Mouse (Mus musculus) neural tube, embryonic 11.5 days (tissue): ENCODE measurements around the gene Smoc1. TPM values are rescaled to one million over a fixed set of nuclear protein-coding genes. Genes with fewer than 3 reads are reported as not detected.

Experiments
- ATAC-seq: fragments of 200-750 bp; cut with Nextera tagmentation; 2 replicates; pipeline ENCODE4 v1.8.0; 2017; ENCODE audit warnings: moderate number of reproducible peaks, mild to moderate bottlenecking, moderate TSS enrichment, moderate library complexity; ENCODE audit not compliant: insufficient read depth, low FRiP score, low TSS enrichment
- DNase-seq: peaks from one replicate; pipeline ENCODE4 v3.0.0-alpha.2; 2015; ENCODE audit warnings: low spot score
- H3K27ac ChIP-seq: fragments of 300-500 bp; sonication (generic); 2 replicates; pipeline ENCODE4 v1.5.1; 2014; ENCODE audit warnings: low read depth, mild to moderate bottlenecking, low read length
- H3K27me3 ChIP-seq: fragments of 300-500 bp; sonication (generic); 2 replicates; pipeline ENCODE4 v1.6.1; 2014; ENCODE audit warnings: mild to moderate bottlenecking, low read length, mixed read lengths; ENCODE audit not compliant: control insufficient read depth, insufficient read depth
- H3K36me3 ChIP-seq: fragments of 300-500 bp; sonication (generic); 2 replicates; pipeline ENCODE4 v1.6.1; 2014; ENCODE audit warnings: mild to moderate bottlenecking, low read length, moderate library complexity, mixed read lengths; ENCODE audit not compliant: control insufficient read depth, insufficient read depth
- H3K4me1 ChIP-seq: fragments of 300-500 bp; sonication (generic); 2 replicates; pipeline ENCODE4 v1.6.1; 2014; ENCODE audit warnings: low read length, mixed read lengths; ENCODE audit not compliant: control insufficient read depth, insufficient read depth
- H3K4me2 ChIP-seq: fragments of 300-500 bp; sonication (generic); 2 replicates; pipeline ENCODE4 v1.6.1; 2014; ENCODE audit warnings: low read depth, mild to moderate bottlenecking, moderate library complexity
- H3K4me3 ChIP-seq: fragments of 300-500 bp; sonication (generic); 2 replicates; pipeline ENCODE4 v1.5.1; 2014; ENCODE audit warnings: low read depth, low read length
- H3K9ac ChIP-seq: fragments of 300-500 bp; sonication (generic); 2 replicates; pipeline ENCODE4 v1.6.1; 2014; ENCODE audit warnings: mild to moderate bottlenecking, low read length
- H3K9me3 ChIP-seq: fragments of 300-500 bp; sonication (generic); 2 replicates; pipeline ENCODE4 v1.6.1; 2016; ENCODE audit warnings: low read length; ENCODE audit not compliant: control insufficient read depth
- WGBS: fragments of 180-500 bp; shearing (Covaris S2); extraction: QIAGEN DNeasy Blood & Tissue Kit; methylation state at CpG from one replicate; pipeline ENCODE4 v1.1.7; 2014; 5-methylcytosine and 5-hydroxymethylcytosine counted together
- microRNA-seq: library from miRNA; unstranded; fragments of <30 nt; microRNA quantifications from one replicate; pipeline ENCODE4, GENCODE M21; 2016
- polyA plus RNA-seq: library from polyadenylated mRNA; unstranded; fragments of >200 nt; fragmentation: Nextera tagmentation; extraction: Ambion mirVana; gene quantifications from 2 replicates; pipeline ENCODE4 v1.2.1, GENCODE M21; 2014

The Smoc1 gene
- polyA plus RNA-seq, 1 experiment from 2014 or later: 13.1 TPM

- 66% methylated on average over 3 of the region's 3 CpGs for WGBS
- Histone ChIP-seq H3K4me2 (no peak overlapping the region), H3K27ac (no peak overlapping the region), H3K4me1 (no peaks in the 10 kb centered on the region), H3K27me3 (no peaks in the 10 kb centered on the region), H3K9ac (no peak overlapping the region), H3K4me3 (no peak overlapping the region), H3K36me3 (no peaks in the 10 kb centered on the region), H3K9me3 (no peaks in the 10 kb centered on the region)
- DNase-seq (no peak), ATAC-seq (no peak)
Observed at GRCm38 (mm10) chr12:81226590-81226989, 200.0 kb downstream of the Smoc1 start.

DNA sequence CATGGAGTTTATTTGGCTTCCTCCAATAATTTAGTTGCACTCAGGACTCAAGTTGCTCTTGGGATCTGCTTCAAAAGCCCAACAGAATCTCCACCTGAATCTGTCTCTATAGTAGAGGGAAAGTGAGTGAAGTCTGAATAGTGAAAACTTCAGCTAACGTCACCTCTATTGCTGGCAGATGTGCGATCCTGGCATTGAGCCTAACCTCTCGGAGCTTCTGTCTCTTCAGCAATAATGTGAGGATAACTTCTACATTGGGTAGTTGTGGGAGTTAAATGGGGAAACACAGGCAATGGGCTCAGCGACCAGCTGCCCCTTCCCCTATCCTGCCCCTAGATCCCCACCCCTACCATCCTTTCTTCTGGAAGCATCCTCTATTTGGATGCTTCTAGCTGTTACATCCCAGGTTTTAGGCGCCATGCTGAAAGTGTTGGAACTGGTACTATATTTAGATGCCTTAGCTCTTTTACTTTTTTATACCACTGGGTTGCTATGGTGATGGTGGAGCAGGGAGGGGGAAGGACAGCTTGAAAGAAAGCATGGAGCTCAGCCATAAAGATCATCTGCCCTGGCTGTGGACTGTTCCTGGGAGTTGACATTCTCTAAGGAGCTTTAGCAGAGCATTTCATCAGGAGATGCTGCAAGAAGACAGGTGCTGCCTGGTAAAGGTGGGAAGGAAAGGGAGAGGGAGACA is 201.3 kb downstream of the Smoc1 start:
- no peak for DNase-seq

GRCm38 (mm10) chr12:81233746-81234380 is 207.3 kb downstream of the Smoc1 start:
- Histone ChIP-seq H3K27me3 (no peaks in the 10 kb centered on the region), H3K9me3 (no peaks in the 10 kb centered on the region), H3K4me3 (no peak overlapping the region), H3K36me3 (no peaks in the 10 kb centered on the region), H3K4me2 (no peak overlapping the region), H3K9ac (no peak overlapping the region), H3K27ac (no peak overlapping the region), H3K4me1 (no peaks in the 10 kb centered on the region)
- WGBS: 88% methylated on average over 1 of the region's 1 CpGs
- ATAC-seq: no peak
- DNase-seq: no peak

More for the DNA sequence above, 201.3 kb downstream of the Smoc1 start:
- H3K9me3 ChIP-seq: no peaks in the 10 kb centered on the region
- WGBS: 77% methylated on average over 5 of the region's 5 CpGs
- no peak for ATAC-seq
- H3K27ac ChIP-seq: no peak overlapping the region
- no peaks in the 10 kb centered on the region for H3K36me3 ChIP-seq
- H3K4me2 ChIP-seq: no peak overlapping the region
- no peak overlapping the region for H3K4me3 ChIP-seq
- no peaks in the 10 kb centered on the region for H3K4me1 ChIP-seq
- H3K9ac ChIP-seq: no peak overlapping the region
- H3K27me3 ChIP-seq: no peaks in the 10 kb centered on the region

DNA sequence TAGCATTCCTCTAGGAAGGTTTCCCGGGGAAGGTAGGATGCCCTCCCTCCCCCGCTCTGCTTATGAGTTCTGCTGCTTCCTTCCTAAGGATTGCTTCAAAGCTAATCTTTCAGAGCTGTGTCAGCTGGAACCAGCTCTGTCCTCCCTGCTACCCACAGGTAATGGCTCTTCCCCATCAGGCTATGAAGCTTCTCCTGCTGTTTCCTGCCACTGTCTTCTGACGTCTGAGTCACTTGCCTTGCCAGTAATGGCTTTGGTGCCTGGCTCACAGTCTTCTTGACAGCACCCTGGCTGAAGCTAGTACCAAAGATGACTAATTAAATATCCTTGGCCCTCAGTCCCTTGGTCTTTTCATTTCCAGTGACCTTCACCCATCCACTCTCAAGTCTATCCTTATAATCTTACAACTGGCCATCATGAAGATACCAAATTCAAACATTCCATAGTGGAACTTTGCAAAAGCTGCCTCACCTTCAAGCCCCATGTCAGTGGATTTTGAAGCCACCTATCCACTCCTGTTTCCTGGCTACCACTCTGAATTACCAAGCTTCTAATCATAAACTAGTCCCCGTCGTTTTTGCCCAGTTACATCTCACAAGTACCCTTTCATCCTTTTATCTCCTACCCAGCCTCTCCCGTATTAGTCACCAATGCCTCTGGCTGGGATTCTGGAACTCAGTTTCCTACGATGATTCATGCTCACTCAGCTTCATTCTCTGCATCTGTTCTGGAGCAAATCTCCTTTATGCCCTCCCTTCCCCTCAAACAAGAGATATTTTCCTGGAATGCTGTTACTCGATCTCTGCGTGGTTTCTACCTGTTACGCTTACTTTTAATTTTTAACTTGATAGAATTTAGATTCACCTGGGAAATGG is 209.1 kb downstream of the Smoc1 start:
- DNase-seq (no peak), ATAC-seq (no peak)
- H3K9ac ChIP-seq: no peak overlapping the region
- H3K36me3 ChIP-seq: no peaks in the 10 kb centered on the region
- no peak overlapping the region for H3K27ac ChIP-seq
- no peak overlapping the region for H3K4me3 ChIP-seq
- H3K4me1 ChIP-seq: no peaks in the 10 kb centered on the region
- no peaks in the 10 kb centered on the region for H3K27me3 ChIP-seq
- WGBS: 84% methylated on average over 10 of the region's 10 CpGs
- no peaks in the 10 kb centered on the region for H3K9me3 ChIP-seq
- H3K4me2 ChIP-seq: no peak overlapping the region

Small RNA genes within 50 kb of the gene (microRNA-seq; reads per million reads assigned to microRNA genes)
- gene Mir3067: 8.3 reads per million, percentile 18 among the genes with 10 or more reads in this experiment

Other genes starting within 250 kb of the Smoc1 start
- gene Susd6, start 236.3 kb upstream of the Smoc1 start, polyA plus RNA-seq: 20.9 and 23.3 TPM in 2 replicates
- gene Srsf5, start 81.3 kb upstream of the Smoc1 start, polyA plus RNA-seq: 356 and 413 TPM in 2 replicates
- 0.43 and 0.44 TPM in 2 replicates for gene Slc10a1, start 58.1 kb upstream of the Smoc1 start, polyA plus RNA-seq